Mouse (Mus musculus): ENCODE results near the gene Cdip1. TPM values are rescaled to one million over a fixed set of nuclear protein-coding genes. Genes with fewer than 3 reads are reported as not detected.
"Not testable (repeated sequence)": the region's sequence is repeated elsewhere in the genome, so short reads cannot be mapped to it uniquely, and the experiment has no call there.

The Cdip1 gene
- polyA plus RNA-seq, 1 experiment from 2014 or later, result 81.8 TPM

DNA sequence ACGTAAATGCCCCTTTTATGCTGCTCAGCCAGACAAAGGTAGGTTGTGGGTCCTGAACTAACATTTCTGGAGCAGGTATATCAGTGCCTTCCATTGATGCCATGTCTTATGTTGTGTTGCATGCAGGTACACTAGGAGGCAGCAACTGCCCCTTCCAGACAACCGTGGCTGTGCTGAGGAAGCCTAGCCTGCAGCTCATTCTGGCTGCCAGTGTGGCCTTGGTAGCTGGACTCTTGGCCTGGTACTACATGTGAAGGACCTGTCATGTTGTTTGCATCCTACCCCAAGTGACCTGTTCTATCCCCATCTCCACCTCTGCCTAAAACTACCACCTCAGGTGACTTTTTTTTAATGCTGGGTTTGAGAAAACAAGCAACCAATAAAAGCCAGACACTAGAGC, 24.2 kb downstream of the Cdip1 start:
- ATAC-seq (ENCODE audit: insufficient number of reproducible peaks, low FRiP score, low TSS enrichment, low read depth), result no peak
- peaks cover 68% of the 10 kb centered on the region for H3K36me3 ChIP-seq
- H3K4me1 ChIP-seq, result no peaks in the 10 kb centered on the region
- H3K4me2 ChIP-seq, result no peak overlapping the region
- H3K9ac ChIP-seq, result no peak overlapping the region
- WGBS, result 84% methylated on average over 2 of the region's 2 CpGs
- no peak overlapping the region for H3K4me3 ChIP-seq
- H3K9me3 ChIP-seq, result no peaks in the 10 kb centered on the region
- no peak overlapping the region for H3K27ac ChIP-seq
- no peaks in the 10 kb centered on the region for H3K27me3 ChIP-seq

- H3K36me3 ChIP-seq, result peaks cover 44% of the 10 kb centered on the region
- no peak for ATAC-seq (ENCODE audit: insufficient number of reproducible peaks, low FRiP score, low TSS enrichment, low read depth)
- no peak overlapping the region for H3K4me2 ChIP-seq
Observed at GRCm38 (mm10) chr16:4763276-4763675, 26.8 kb downstream of the Cdip1 start.

GRCm38 (mm10) chr16:4762437-4762836, 27.7 kb downstream of the Cdip1 start:
- no peaks in the 10 kb centered on the region for H3K27me3 ChIP-seq
- ATAC-seq (ENCODE audit: insufficient number of reproducible peaks, low FRiP score, low TSS enrichment, low read depth), result no peak
- no peaks in the 10 kb centered on the region for H3K4me1 ChIP-seq
- no peak overlapping the region for H3K27ac ChIP-seq
- H3K4me3 ChIP-seq, result no peak overlapping the region
- H3K9ac ChIP-seq, result no peak overlapping the region
- H3K4me2 ChIP-seq, result no peak overlapping the region
- H3K9me3 ChIP-seq, result no peaks in the 10 kb centered on the region
- 90% methylated on average over 4 of the region's 4 CpGs for WGBS
- H3K36me3 ChIP-seq, result peaks cover 36% of the 10 kb centered on the region

More at GRCm38 (mm10) chr16:4763276-4763675, 26.8 kb downstream of the Cdip1 start:
- Histone ChIP-seq H3K9me3 (no peaks in the 10 kb centered on the region), H3K4me3 (no peak overlapping the region), H3K4me1 (no peaks in the 10 kb centered on the region), H3K27ac (no peak overlapping the region), H3K9ac (no peak overlapping the region), H3K27me3 (no peaks in the 10 kb centered on the region)
- 37% methylated on average over 2 of the region's 2 CpGs for WGBS

DNA sequence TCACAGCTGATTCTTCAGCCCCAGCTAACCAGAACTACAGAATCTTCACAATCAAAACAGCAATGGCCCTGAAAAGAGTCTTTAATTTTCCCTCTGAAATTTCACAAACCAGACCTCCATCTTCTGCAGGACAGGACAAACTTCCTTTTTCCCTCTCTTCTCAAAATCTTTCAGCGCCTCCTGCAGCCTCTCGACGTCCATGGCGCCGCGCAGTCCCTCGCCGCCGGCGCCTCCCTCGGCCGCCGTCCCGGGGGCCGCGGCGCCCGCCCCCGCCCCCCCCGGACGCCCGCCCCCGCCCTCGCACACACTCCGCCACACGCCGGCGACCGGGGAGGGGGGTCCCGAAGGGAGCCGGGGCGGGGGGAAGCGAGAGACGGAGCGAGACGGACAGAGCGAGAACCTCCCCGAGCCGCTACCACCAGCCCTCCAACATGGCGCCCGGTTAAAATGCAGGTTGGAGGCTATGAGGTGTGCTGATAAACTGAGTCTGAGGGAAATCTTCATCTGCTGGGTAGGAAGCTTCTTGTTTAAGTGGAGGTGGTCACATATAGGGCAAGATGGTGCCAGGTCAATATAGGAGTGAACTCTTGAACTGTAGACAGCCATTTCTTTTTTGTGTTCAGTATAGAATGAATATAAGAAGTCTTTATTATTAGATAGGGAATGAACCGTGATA, 33.3 kb downstream of the Cdip1 start:
- H3K36me3 ChIP-seq, H3K27me3 ChIP-seq, H3K4me1 ChIP-seq, H3K9ac ChIP-seq, H3K9me3 ChIP-seq: not testable (repeated sequence)
- Histone ChIP-seq H3K4me2 (peak overlapping the region; percentile 24), H3K4me3 (peak overlapping the region; percentile 42), H3K27ac (peak overlapping the region; percentile 68)
- WGBS, result 4% methylated on average over 30 of the region's 42 CpGs
- peak; percentile 55; the same call in 1 of the 2 replicates for ATAC-seq (ENCODE audit: insufficient number of reproducible peaks, low FRiP score, low TSS enrichment, low read depth)

- Histone ChIP-seq H3K4me1 (peaks cover 3% of the 10 kb centered on the region; the same call in 1 of the 2 replicates), H3K4me2 (no peak overlapping the region), H3K36me3 (peaks cover 5% of the 10 kb centered on the region; the same call in 1 of the 2 replicates), H3K4me3 (no peak overlapping the region), H3K9me3 (no peaks in the 10 kb centered on the region), H3K27ac (no peak overlapping the region), H3K27me3 (no peaks in the 10 kb centered on the region), H3K9ac (no peak overlapping the region)
- ATAC-seq (ENCODE audit: insufficient number of reproducible peaks, low FRiP score, low TSS enrichment, low read depth), result no peak
- WGBS, result 79% methylated on average over 3 of the region's 3 CpGs
Observed at GRCm38 (mm10) chr16:4754045-4754444, 36.0 kb downstream of the Cdip1 start.

- Histone ChIP-seq H3K27me3 (no peaks in the 10 kb centered on the region), H3K36me3 (peaks cover 5% of the 10 kb centered on the region; the same call in 1 of the 2 replicates), H3K4me3 (no peak overlapping the region), H3K27ac (no peak overlapping the region), H3K9ac (no peak overlapping the region), H3K4me1 (peaks cover 3% of the 10 kb centered on the region; the same call in 1 of the 2 replicates), H3K9me3 (no peaks in the 10 kb centered on the region), H3K4me2 (no peak overlapping the region)
- WGBS, result 94% methylated on average over 3 of the region's 3 CpGs
- no peak for ATAC-seq (ENCODE audit: insufficient number of reproducible peaks, low FRiP score, low TSS enrichment, low read depth)
Observed at GRCm38 (mm10) chr16:4752155-4752554, 37.9 kb downstream of the Cdip1 start.

DNA sequence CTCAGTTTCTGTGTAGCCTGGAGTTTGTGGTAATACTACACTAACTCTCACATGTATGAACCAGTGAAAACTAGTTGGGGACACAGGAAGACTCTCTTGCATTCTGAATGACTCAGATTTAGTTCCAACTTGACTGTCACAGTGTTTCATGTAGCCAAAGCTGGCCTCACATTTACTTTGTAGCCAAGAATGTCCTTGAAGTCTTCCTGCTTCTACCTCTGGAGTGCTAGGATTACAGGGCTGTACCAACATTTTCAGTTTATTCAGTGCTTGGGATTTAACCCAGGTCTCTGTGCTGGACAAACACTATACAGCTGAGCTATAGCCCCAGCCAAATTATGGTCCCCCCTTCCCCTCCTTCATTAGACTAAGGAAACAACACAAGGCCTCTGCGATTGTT, 47.9 kb downstream of the Cdip1 start:
- 96% methylated on average over 1 of the region's 1 CpGs for WGBS
- Histone ChIP-seq H3K27ac (no peak overlapping the region), H3K27me3 (no peaks in the 10 kb centered on the region), H3K9me3 (no peaks in the 10 kb centered on the region; the same call in 1 of the 2 replicates), H3K36me3 (peaks cover 18% of the 10 kb centered on the region; the same call in 1 of the 2 replicates), H3K4me1 (no peaks in the 10 kb centered on the region), H3K4me2 (no peak overlapping the region), H3K9ac (no peak overlapping the region), H3K4me3 (no peak overlapping the region)
- no peak for ATAC-seq (ENCODE audit: insufficient number of reproducible peaks, low FRiP score, low TSS enrichment, low read depth)

DNA sequence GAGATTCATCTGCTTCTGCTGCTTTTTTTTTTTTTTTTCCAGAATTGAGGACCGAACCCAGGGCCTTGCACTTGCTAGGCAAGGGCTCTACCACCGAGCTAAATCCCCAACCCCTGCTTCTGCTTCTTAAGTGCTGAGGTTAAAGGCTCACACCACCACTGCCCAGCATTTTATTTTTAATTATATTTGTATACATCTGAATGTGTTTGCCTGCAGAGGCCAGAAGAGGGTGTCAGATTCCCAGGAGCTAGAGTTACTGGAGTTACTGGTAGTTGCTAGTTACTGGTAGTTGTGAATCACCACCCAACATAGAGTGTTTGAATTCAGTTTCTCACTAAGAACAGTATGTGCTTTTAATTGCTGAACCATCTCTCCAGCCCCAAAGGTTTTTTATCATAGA, 50.1 kb downstream of the Cdip1 start:
- peaks cover 18% of the 10 kb centered on the region; the same call in 1 of the 2 replicates for H3K36me3 ChIP-seq
- H3K4me2 ChIP-seq, result no peak overlapping the region
- no peaks in the 10 kb centered on the region; the same call in 1 of the 2 replicates for H3K9me3 ChIP-seq
- WGBS, result 78% methylated on average over 2 of the region's 2 CpGs
- no peak overlapping the region for H3K27ac ChIP-seq
- H3K9ac ChIP-seq, result no peak overlapping the region
- no peaks in the 10 kb centered on the region for H3K27me3 ChIP-seq
- ATAC-seq (ENCODE audit: insufficient number of reproducible peaks, low FRiP score, low TSS enrichment, low read depth), result no peak
- no peak overlapping the region for H3K4me3 ChIP-seq
- H3K4me1 ChIP-seq, result no peaks in the 10 kb centered on the region

- WGBS, result 70% methylated on average over 2 of the region's 2 CpGs
- Histone ChIP-seq H3K4me1 (0 out of 2 replicates have a peak, but pooled peaks cover 2% of the 10 kb centered on the region), H3K27ac (no peak overlapping the region), H3K4me3 (no peak overlapping the region), H3K27me3 (no peaks in the 10 kb centered on the region), H3K9ac (no peak overlapping the region), H3K9me3 (no peaks in the 10 kb centered on the region), H3K4me2 (no peak overlapping the region), H3K36me3 (0 out of 2 replicates have a peak, but pooled peaks cover under 1% of the 10 kb centered on the region)
- ATAC-seq (ENCODE audit: insufficient number of reproducible peaks, low FRiP score, low TSS enrichment, low read depth), result no peak
Observed at GRCm38 (mm10) chr16:4736262-4736661, 53.8 kb downstream of the Cdip1 start.

- no peak overlapping the region for H3K4me2 ChIP-seq
- H3K27me3 ChIP-seq, result no peaks in the 10 kb centered on the region
- no peak overlapping the region for H3K27ac ChIP-seq
- H3K9me3 ChIP-seq, result no peaks in the 10 kb centered on the region
- H3K4me3 ChIP-seq, result no peak overlapping the region
- ATAC-seq (ENCODE audit: insufficient number of reproducible peaks, low FRiP score, low TSS enrichment, low read depth), result no peak
- H3K4me1 ChIP-seq, result peaks cover 12% of the 10 kb centered on the region
- H3K9ac ChIP-seq, result no peak overlapping the region
- no peaks in the 10 kb centered on the region for H3K36me3 ChIP-seq
- WGBS, result 50% methylated on average over 3 of the region's 3 CpGs
Observed at GRCm38 (mm10) chr16:4730776-4731358, 59.2 kb downstream of the Cdip1 start.

DNA sequence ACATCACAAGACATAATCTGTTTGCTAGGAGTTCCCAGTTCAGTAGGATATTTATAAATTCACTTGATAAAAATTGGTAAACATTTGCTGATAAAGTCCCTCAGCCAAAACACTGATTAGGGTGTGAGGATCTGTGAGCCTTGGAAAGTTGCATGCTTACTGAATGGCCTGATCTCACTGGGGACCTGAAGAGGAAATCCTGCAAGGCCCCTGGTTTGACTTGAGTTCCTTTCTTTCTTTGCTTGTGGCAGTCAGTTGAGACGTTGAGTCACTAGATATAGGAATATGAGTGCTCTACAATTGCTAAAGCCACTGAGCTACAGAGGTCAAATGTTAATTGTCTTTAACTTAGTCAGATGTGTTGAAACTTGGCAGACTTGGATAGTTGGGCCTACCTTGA, 62.1 kb downstream of the Cdip1 start:
- Histone ChIP-seq H3K4me2 (no peak overlapping the region), H3K27ac (no peak overlapping the region), H3K36me3 (no peaks in the 10 kb centered on the region), H3K27me3 (no peaks in the 10 kb centered on the region), H3K9me3 (no peaks in the 10 kb centered on the region), H3K9ac (no peak overlapping the region), H3K4me3 (no peak overlapping the region), H3K4me1 (peaks cover 17% of the 10 kb centered on the region)
- WGBS, result 40% methylated on average over 1 of the region's 1 CpGs
- no peak for ATAC-seq (ENCODE audit: insufficient number of reproducible peaks, low FRiP score, low TSS enrichment, low read depth)

DNA sequence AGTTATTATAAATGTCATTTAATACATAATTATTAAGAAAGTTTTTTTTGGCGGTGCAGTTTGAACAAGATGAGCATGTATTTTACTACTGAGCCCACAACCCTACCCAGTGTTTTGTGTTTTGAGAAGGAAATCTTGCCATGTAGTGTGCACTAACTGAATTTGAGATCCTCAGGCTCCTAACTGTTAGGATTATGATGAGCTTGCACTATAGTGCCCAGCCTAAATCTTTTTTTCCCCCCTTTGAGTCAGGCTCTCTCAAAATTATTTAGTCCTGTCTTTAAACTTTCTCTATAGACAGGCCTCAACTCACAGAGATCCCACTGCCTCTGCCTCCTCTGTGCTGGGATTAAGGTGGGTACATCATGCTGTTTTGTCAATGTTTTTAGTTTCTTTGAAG, 62.6 kb downstream of the Cdip1 start:
- 84% methylated on average over 1 of the region's 1 CpGs for WGBS

More for the DNA sequence above, 62.6 kb downstream of the Cdip1 start:
- Histone ChIP-seq H3K4me1 (peaks cover 17% of the 10 kb centered on the region), H3K4me3 (peak overlapping the region; percentile 94; the same call in 1 of the 2 replicates), H3K9me3 (no peaks in the 10 kb centered on the region), H3K9ac (no peak overlapping the region), H3K27me3 (no peaks in the 10 kb centered on the region), H3K36me3 (no peaks in the 10 kb centered on the region), H3K27ac (no peak overlapping the region), H3K4me2 (0 out of 2 replicates have a peak overlapping the region, but pooled peaks have one; percentile 80)
- ATAC-seq (ENCODE audit: insufficient number of reproducible peaks, low FRiP score, low TSS enrichment, low read depth), result no peak

All from limb, embryonic 15.5 days (tissue).